Mouse (Mus musculus) lung, adult 2 months (tissue): ENCODE measurements at regions not wholly inside any gene's neighbourhood (a gene's known extent, or its start where the extent isn't known, plus 50 kb on each side); places are given as distances from the start of the nearest gene placed in this dataset.

Experiments used
- DNase-seq: peaks from one replicate; pipeline ENCODE4 v3.0.0; 2022
- H3K4me1 ChIP-seq: fragments of 200-500 bp; 2 replicates; pipeline ENCODE4 v1.6.1; 2011; ENCODE audit warnings: low read length; ENCODE audit not compliant: control insufficient read depth, insufficient read depth
- H3K4me3 ChIP-seq: fragments of 200-500 bp; replicated peaks from 2 replicates; pipeline ENCODE3; 2011; ENCODE audit warnings: low read depth, mild to moderate bottlenecking, control low read depth, low read length; ENCODE audit errors: extremely low read depth
- CTCF ChIP-seq: fragments of 200-500 bp; IDR thresholded peaks from 2 replicates; pipeline ENCODE4 v1.5.1; 2011; ENCODE audit warnings: mild to moderate bottlenecking, low read length, control low read depth; ENCODE audit not compliant: insufficient read depth
- POLR2A ChIP-seq: fragments of 200-500 bp; IDR thresholded peaks from 2 replicates; pipeline ENCODE4 v1.6.1; 2011; ENCODE audit warnings: low read depth, mild to moderate bottlenecking, control low read depth, low read length, borderline replicate concordance; ENCODE audit errors: extremely low read depth
- WGBS: fragments of 180-500 bp; shearing (Covaris S2); methylation state at CpG from one replicate; pipeline ENCODE4 v1.1.7; 2018; 5-methylcytosine and 5-hydroxymethylcytosine counted together

- 77% methylated on average over 2 of the region's 2 CpGs for WGBS
- Histone ChIP-seq H3K4me1 (peaks cover 5% of the 10 kb centered on the region), H3K4me3 (no peak overlapping the region)
- no peak for DNase-seq
- TF ChIP-seq CTCF (no peak), POLR2A (no peak)
Measured at GRCm38 (mm10) chr13:110535785-110536184, 140.9 kb downstream of the Plk2 start.

GRCm38 (mm10) chr13:110537960-110538463 is 143.2 kb downstream of the Plk2 start:
- no peak for TF ChIP-seq POLR2A
- TF ChIP-seq CTCF = no peak
- WGBS = 17% methylated on average over 7 of the region's 7 CpGs
- no peak overlapping the region for H3K4me3 ChIP-seq
- H3K4me1 ChIP-seq = peaks cover 5% of the 10 kb centered on the region
- DNase-seq = no peak

- no peak for TF ChIP-seq CTCF
- WGBS = 86% methylated on average over 13 of the region's 13 CpGs
- Histone ChIP-seq H3K4me3 (no peak overlapping the region), H3K4me1 (peaks cover 5% of the 10 kb centered on the region)
- DNase-seq = no peak
Measured at GRCm38 (mm10) chr13:110540543-110541265, 145.9 kb downstream of the Plk2 start.

GRCm38 (mm10) chr13:110541288-110542148 is 146.7 kb downstream of the Plk2 start:
- Histone ChIP-seq H3K4me1 (peaks cover 5% of the 10 kb centered on the region), H3K4me3 (no peak overlapping the region)
- 85% methylated on average over 5 of the region's 5 CpGs for WGBS
- DNase-seq = no peak
- TF ChIP-seq CTCF = no peak
- TF ChIP-seq POLR2A = no peak

- WGBS = 93% methylated on average over 5 of the region's 5 CpGs
- no peak for DNase-seq
- TF ChIP-seq POLR2A (no peak), CTCF (no peak)
- peaks cover 5% of the 10 kb centered on the region for H3K4me1 ChIP-seq
- H3K4me3 ChIP-seq = no peak overlapping the region
Measured at GRCm38 (mm10) chr13:110542303-110543065, 147.6 kb downstream of the Plk2 start.

GRCm38 (mm10) chr13:110545454-110545853 is 150.6 kb downstream of the Plk2 start:
- no peak overlapping the region for H3K4me3 ChIP-seq
- DNase-seq = no peak
- no peaks in the 10 kb centered on the region; the same call in 1 of the 2 replicates for H3K4me1 ChIP-seq
- TF ChIP-seq POLR2A (no peak), CTCF (no peak)
- 12% methylated on average over 6 of the region's 6 CpGs for WGBS

GRCm38 (mm10) chr13:110555529-110556319 is 160.9 kb downstream of the Plk2 start:
- H3K4me1 ChIP-seq = peaks cover 8% of the 10 kb centered on the region
- WGBS = 75% methylated on average over 7 of the region's 7 CpGs
- DNase-seq = no peak
- H3K4me3 ChIP-seq = no peak overlapping the region
- no peak for TF ChIP-seq POLR2A
- TF ChIP-seq CTCF = no peak

- no peak for DNase-seq
- Histone ChIP-seq H3K4me3 (no peak overlapping the region), H3K4me1 (peaks cover 11% of the 10 kb centered on the region)
- WGBS = 69% methylated on average over 9 of the region's 9 CpGs
- TF ChIP-seq POLR2A (no peak), CTCF (no peak)
Measured at GRCm38 (mm10) chr13:110556355-110557095, 161.7 kb downstream of the Plk2 start.
